Comparison of ENCODE assay signal across 16 mouse cellular contexts in genomic region chr8:83700423-83701085, GRCm38 (mm10). TPM values are rescaled to one million over a fixed set of nuclear protein-coding genes. Genes with fewer than 3 reads are reported as not detected.
A peak's percentile ranks its signal among the peaks of the same experiment; 100 is the strongest.
DNase-seq lines count a peak whose midpoint lies in the region; ATAC-seq and TF ChIP-seq lines count a peak whose summit lies in the region.
"Had no signal": no experiment of that assay in that cellular context is flagged by ENCODE, and none has a peak within 500 bp of the region (broad histone marks: within the 10 kb centered on the region; RNA-seq: fewer than 3 reads in every experiment).

No protein-coding gene starts in this region.

- no peak for TF ChIP-seq CTCF in gastrocnemius, adult 2 months (IDR thresholded peaks at IDR 0.05)

- H3K36me3 ChIP-seq in kidney, embryonic 15.5 days, result no peaks in the 10 kb centered on the region
- H3K36me3 ChIP-seq in embryonic facial prominence, embryonic 14.5 days (ENCODE audit: control insufficient read depth, insufficient read depth, low read length), result no peaks in the 10 kb centered on the region
- H3K36me3 ChIP-seq: limb, embryonic 13.5 days; midbrain, embryonic 10.5 days had no signal

- H3K4me2 ChIP-seq in kidney, embryonic 15.5 days, result peak overlapping the region; percentile 76; the same call in 1 of the 2 replicates
- H3K4me2 ChIP-seq in embryonic facial prominence, embryonic 14.5 days (ENCODE audit: low read depth, low read length), result no peak overlapping the region

- no peak overlapping the region for H3K9ac ChIP-seq in kidney, embryonic 15.5 days
- no peak overlapping the region for H3K9ac ChIP-seq in embryonic facial prominence, embryonic 14.5 days (ENCODE audit: low read depth, low read length)
- H3K9ac ChIP-seq: limb, embryonic 13.5 days had no signal

- peaks cover 46% of the 10 kb centered on the region for H3K4me1 ChIP-seq in kidney, embryonic 15.5 days
- peaks cover 25% of the 10 kb centered on the region for H3K4me1 ChIP-seq in embryonic facial prominence, embryonic 14.5 days (ENCODE audit: control insufficient read depth, insufficient read depth, low read length)

- no peaks in the 10 kb centered on the region for H3K27me3 ChIP-seq in kidney, embryonic 15.5 days
- no peaks in the 10 kb centered on the region for H3K27me3 ChIP-seq in embryonic facial prominence, embryonic 14.5 days (replicated peaks; ENCODE audit: control insufficient read depth, insufficient read depth, low read length)
- H3K27me3 ChIP-seq: limb, embryonic 13.5 days; Patski had no signal

- ATAC-seq in kidney, embryonic 15.5 days (replicated peaks; ENCODE audit: low FRiP score), result no peak
- ATAC-seq in embryonic facial prominence, embryonic 14.5 days (ENCODE audit: low read depth), result no peak
- ATAC-seq: hindbrain, postnatal 0 days; Patski had no signal

- no peak overlapping the region for H3K4me3 ChIP-seq in gastrocnemius, adult 2 months
- H3K4me3 ChIP-seq in kidney, embryonic 15.5 days (replicated peaks), result no peak overlapping the region
- H3K4me3 ChIP-seq in embryonic facial prominence, embryonic 14.5 days (ENCODE audit: low read depth, low read length), result no peak overlapping the region
- H3K4me3 ChIP-seq: erythroblast, embryonic 14.5 days; midbrain, embryonic 10.5 days had no signal

- 76% methylated on average over 9 of the region's 9 CpGs for WGBS in kidney, embryonic 15.5 days
- 59% methylated on average over 9 of the region's 9 CpGs for WGBS in embryonic facial prominence, embryonic 14.5 days

- no peaks in the 10 kb centered on the region for H3K9me3 ChIP-seq in kidney, embryonic 15.5 days (replicated peaks)
- no peaks in the 10 kb centered on the region for H3K9me3 ChIP-seq in embryonic facial prominence, embryonic 14.5 days (ENCODE audit: control insufficient read depth, low read length)
- H3K9me3 ChIP-seq: limb, embryonic 13.5 days; midbrain, embryonic 10.5 days had no signal

- intact Hi-C loops in gastrocnemius, adult 2 months (cut with DNase I), result no loop called here

- peak; percentile 15 for DNase-seq in gastrocnemius, adult 2 months
- no peak for DNase-seq in gastrocnemius, adult 18-20 months (ENCODE audit: low spot score)
- DNase-seq in kidney, postnatal 4 days, result no peak
- peak; percentile 80 for DNase-seq in MN1 (ENCODE audit: low spot score)
- peak; percentile 13 for DNase-seq in embryonic facial prominence, embryonic 14.5 days (ENCODE audit: low spot score)
- no peak for DNase-seq in layer of hippocampus, adult 11-12 months (ENCODE audit: low spot score)
- DNase-seq: adrenal gland, adult 2 months; layer of hippocampus, postnatal 36 days; right cerebral cortex, postnatal 4 days had no signal

- no peak overlapping the region for H3K27ac ChIP-seq in gastrocnemius, adult 2 months
- peak overlapping the region; percentile 32; the same call in 1 of the 2 replicates for H3K27ac ChIP-seq in kidney, embryonic 15.5 days
- no peak overlapping the region for H3K27ac ChIP-seq in embryonic facial prominence, embryonic 14.5 days (replicated peaks; ENCODE audit: low read depth, low read length)
- H3K27ac ChIP-seq: hindbrain, postnatal 0 days; kidney, postnatal 0 days; limb, embryonic 13.5 days had no signal

RNA-seq across cellular contexts. Expression of gene Pkn1, which starts 1.6 kb away (rescaled TPM):
- 10 to 100 TPM; 25.8 to 29.9 TPM for total RNA-seq in gastrocnemius, adult 2 months (2021)
- total RNA-seq in gastrocnemius, adult 18-20 months (2021), result 10 to 100 TPM; 23.0 to 24.3 TPM
- polyA plus RNA-seq in kidney, embryonic 15.5 days (2015; fragmentation: Nextera tagmentation; extraction: Ambion mirVana), result 29.3 and 34.6 TPM in 2 replicates
- polyA plus RNA-seq in embryonic facial prominence, embryonic 14.5 days (2014; fragmentation: Nextera tagmentation; extraction: Ambion mirVana), result 26.1 and 30.4 TPM in 2 replicates

RNA-seq across cellular contexts. Expression of gene Ddx39, which starts 14.4 kb away (rescaled TPM):
- total RNA-seq in gastrocnemius, adult 2 months (2021), result 10 to 100 TPM; 11.2 to 13.1 TPM
- 10 to 100 TPM; 10.0 to 11.1 TPM for total RNA-seq in gastrocnemius, adult 18-20 months (2021)
- 189 and 192 TPM in 2 replicates for polyA plus RNA-seq in kidney, embryonic 15.5 days (2015; fragmentation: Nextera tagmentation; extraction: Ambion mirVana)
- 106 and 131 TPM in 2 replicates for polyA plus RNA-seq in embryonic facial prominence, embryonic 14.5 days (2014; fragmentation: Nextera tagmentation; extraction: Ambion mirVana)

RNA-seq across cellular contexts. Expression of gene Ptger1, which starts 34.1 kb away (rescaled TPM):
- under 1 TPM; 0.08 to 0.39 TPM for total RNA-seq in gastrocnemius, adult 2 months (2021)
- under 1 TPM in 1 of 2 experiments, not detected in 1; 0.09 TPM for total RNA-seq in gastrocnemius, adult 18-20 months (2021)
- 2.4 and 2.9 TPM in 2 replicates for polyA plus RNA-seq in kidney, embryonic 15.5 days (2015; fragmentation: Nextera tagmentation; extraction: Ambion mirVana)
- 1.0 and 1.2 TPM in 2 replicates for polyA plus RNA-seq in embryonic facial prominence, embryonic 14.5 days (2014; fragmentation: Nextera tagmentation; extraction: Ambion mirVana)

RNA-seq across cellular contexts. Expression of gene Adgre5, which starts 40.6 kb away (rescaled TPM):
- 10 to 100 TPM; 16.3 to 27.7 TPM for total RNA-seq in gastrocnemius, adult 2 months (2021)
- 10 to 100 TPM; 16.9 to 22.9 TPM for total RNA-seq in gastrocnemius, adult 18-20 months (2021)
- 31.9 and 35.4 TPM in 2 replicates for polyA plus RNA-seq in kidney, embryonic 15.5 days (2015; fragmentation: Nextera tagmentation; extraction: Ambion mirVana)
- 43.1 and 45.8 TPM in 2 replicates for polyA plus RNA-seq in embryonic facial prominence, embryonic 14.5 days (2014; fragmentation: Nextera tagmentation; extraction: Ambion mirVana)

RNA-seq across cellular contexts. Expression of gene Gipc1, which starts 48.1 kb away (rescaled TPM):
- 10 to 100 TPM; 17.8 to 20.3 TPM for total RNA-seq in gastrocnemius, adult 2 months (2021)
- total RNA-seq in gastrocnemius, adult 18-20 months (2021), result 10 to 100 TPM; 16.6 to 16.9 TPM
- 220 and 221 TPM in 2 replicates for polyA plus RNA-seq in kidney, embryonic 15.5 days (2015; fragmentation: Nextera tagmentation; extraction: Ambion mirVana)
- 107 and 131 TPM in 2 replicates for polyA plus RNA-seq in embryonic facial prominence, embryonic 14.5 days (2014; fragmentation: Nextera tagmentation; extraction: Ambion mirVana)

Comparison
In these comparisons a context has a peak if more than half of its experiments do, and no peak if none do; other contexts are left out.
1. DNase-seq: peak in gastrocnemius, adult 2 months (single experiment), MN1 (single experiment) and embryonic facial prominence, embryonic 14.5 days (single experiment); none in gastrocnemius, adult 18-20 months (single experiment), kidney, postnatal 4 days (0 of 2) and layer of hippocampus, adult 11-12 months (single experiment).